Mouse (Mus musculus) layer of hippocampus, postnatal 36 days (tissue): ENCODE measurements around the gene Dspp. TPM values are rescaled to one million over a fixed set of nuclear protein-coding genes. Genes with fewer than 3 reads are reported as not detected.

ENCODE experiments used
- DNase-seq, 2 experiments: peaks; one replicate each; pipeline ENCODE4 v3.0.0; 2022
- total RNA-seq, 2 experiments: library from RNA; stranded (reverse); gene quantifications; 2 replicates each; pipeline ENCODE4 v1.2.3; 2021

Dspp gene
- total RNA-seq, 2 experiments from 2014 or later, result 0.08 TPM; not detected in 1

DNA sequence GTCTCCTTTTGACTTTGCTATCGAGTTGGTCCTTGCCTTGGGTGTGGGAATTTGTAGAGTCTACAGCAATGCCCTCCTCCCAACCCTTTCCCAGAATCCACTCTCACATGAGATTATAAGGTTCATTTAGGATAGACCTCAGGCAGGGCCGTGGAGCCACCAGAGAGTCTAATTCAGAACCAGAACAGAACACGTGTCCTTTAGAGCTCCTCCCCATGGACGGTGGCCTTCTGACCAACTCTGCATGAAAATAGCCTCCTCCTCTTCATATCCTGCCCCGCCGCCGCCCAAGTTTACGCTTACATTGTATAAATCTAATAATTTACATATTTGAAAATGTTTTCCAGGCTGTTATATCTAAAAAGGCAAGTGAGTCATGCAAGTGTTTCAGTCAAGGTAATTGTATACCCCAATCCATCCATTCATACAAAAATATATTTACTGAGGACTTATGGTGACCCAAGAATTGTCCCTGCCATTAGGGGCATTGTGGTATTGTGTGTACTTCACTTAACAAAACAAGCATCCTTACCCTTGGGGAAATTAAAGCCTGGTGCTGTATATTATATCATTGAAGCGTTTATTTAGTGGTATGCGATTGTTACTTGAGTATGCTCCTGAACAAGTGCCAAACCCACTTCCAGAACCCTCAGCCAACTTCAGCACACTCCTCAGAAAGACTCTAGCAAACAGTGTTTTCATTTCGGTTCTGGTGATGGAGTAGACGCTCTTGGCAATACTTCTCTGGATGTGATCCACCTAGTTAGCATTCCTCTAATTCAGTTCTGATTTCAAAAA, 30.8 kb downstream of the Dspp start:
- DNase-seq, result no peak

DNA sequence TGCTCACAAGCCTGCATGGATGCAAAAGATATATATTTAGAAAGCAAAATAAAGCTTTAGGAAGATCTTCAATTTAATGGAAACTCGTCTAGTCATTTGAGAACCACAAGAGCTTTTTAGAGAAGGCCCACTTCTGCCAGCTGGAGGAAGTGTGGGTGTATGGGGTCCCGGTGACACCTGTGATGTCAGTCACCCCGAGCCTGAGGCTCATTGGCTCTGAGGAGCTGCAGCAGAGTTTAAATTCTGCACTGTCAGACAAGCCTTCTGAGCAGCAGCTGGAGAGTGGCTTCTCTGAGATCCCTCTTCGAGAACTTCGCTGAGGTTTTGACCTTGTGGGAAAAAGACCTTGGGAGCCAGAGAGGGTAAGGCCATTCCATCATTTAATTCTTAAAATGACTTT, 31.8 kb downstream of the Dspp start, which contains the start of gene Dmp1:
Gene Dmp1, plus strand, starts transcription at position 263 of the 400 bp plus-strand sequence.
- no peak for DNase-seq

DNA sequence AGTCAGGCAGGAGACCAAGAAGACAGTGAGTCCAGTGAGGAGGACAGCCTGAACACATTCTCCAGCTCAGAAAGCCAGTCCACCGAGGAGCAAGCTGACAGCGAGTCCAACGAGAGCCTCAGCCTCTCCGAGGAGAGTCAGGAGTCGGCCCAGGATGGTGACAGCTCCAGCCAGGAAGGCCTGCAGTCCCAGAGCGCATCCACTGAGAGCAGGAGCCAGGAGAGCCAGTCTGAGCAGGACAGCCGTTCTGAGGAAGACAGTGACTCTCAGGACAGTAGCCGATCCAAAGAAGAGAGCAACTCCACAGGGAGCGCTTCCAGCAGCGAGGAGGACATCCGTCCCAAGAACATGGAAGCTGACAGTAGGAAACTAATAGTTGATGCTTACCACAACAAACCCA, 42.0 kb downstream of the Dspp start:
- DNase-seq, result no peak

DNA sequence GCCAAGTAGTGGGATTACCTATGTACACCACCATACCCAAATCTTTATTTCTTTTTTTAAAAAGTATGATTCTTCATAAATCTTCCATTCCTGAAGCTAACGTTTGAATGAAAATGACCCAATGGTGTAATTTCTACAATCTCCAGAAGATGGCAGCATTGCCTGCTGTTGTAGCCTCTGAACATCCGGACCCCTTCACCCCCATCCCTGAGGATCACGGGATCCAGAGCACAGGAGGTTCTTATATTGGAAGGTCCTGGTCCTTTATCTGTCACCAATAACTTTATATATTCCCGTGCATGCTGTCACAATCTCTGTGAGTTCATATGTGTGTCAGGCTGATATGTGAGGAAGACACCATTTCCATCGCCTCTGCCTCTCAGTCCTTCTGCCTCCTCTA, 48.4 kb downstream of the Dspp start:
- DNase-seq, result peak in 1 of 2 experiments; percentile 29

DNA sequence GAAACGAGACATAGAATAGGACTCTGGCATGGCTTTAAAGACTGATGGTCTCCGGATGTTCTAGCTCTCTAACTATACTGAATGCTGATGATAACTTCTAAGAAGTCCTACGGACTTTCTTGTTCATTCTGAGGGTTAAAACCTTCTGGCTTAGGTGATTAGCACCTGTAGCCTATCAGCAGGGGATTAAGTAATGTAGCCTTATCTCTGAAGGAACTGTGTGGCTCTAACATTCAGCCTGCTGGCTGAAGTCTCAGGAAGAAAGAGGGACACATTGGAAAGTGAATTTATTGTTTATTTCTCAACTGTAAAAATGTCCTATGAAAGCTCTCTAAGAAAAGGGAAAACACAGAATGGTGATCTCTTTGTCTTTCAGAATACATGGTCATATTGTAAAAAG, 53.8 kb downstream of the Dspp start:
- DNase-seq, result no peak

DNA sequence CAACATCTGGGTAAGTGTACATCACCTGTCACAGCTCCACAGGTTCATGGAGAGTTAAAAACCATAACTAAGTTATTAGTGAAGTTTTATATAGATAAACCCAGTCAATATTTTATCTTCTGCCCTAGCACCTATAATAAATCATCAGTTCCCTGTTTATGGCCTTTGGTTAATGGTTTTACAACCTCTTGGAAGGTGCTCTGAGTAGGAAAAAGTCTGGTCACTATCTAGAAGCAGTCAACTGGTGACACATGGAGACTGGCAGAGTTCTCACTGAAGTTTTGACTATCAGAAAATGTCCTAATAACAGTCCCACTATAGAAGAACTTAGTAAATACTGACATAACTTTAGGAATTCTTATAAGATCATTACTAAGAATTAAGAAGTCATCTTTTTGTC, 54.2 kb downstream of the Dspp start:
- no peak for DNase-seq

DNA sequence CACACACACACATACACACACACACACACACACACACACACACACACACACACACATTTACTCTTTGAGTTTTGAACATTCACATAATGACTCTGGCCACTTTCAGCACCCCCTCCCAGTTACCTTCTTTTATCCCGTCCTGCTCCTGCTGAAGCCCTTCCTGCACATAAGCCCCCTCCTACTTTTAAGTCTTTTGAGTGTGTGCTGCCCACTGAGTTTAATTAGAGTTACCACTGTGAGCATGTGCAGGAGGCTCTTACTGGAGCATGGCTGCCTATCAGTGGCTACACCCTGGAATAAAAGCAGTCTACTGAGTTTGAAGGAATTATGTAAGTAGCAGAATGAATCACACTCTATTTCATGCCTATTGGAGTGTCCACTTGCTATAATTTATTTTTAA, 58.0 kb downstream of the Dspp start:
- DNase-seq, result no peak

Other genes with a start within 250 kb of the Dspp start
- gene Hsd17b13, start 193.3 kb upstream of the Dspp start, total RNA-seq, result not detected
- gene Hsd17b11, start 148.8 kb upstream of the Dspp start, total RNA-seq, result 10 to 100 TPM; 47.1 to 49.8 TPM
- gene Nudt9, start 124.4 kb upstream of the Dspp start, total RNA-seq, result 10 to 100 TPM; 70.8 to 71.3 TPM
- not detected for gene Gm17660, start 93.1 kb upstream of the Dspp start, total RNA-seq
- gene Sparcl1, start 57.0 kb upstream of the Dspp start, total RNA-seq, result 1,000 to 10,000 TPM; 1,408 to 1,415 TPM
- 1 to 10 TPM; 4.0 to 4.5 TPM for gene Dmp1, start 31.9 kb downstream of the Dspp start, total RNA-seq
- under 1 TPM in 1 of 2 experiments, not detected in 1; 0.22 TPM for gene Ibsp, start 128.5 kb downstream of the Dspp start, total RNA-seq
- not detected for gene Mepe, start 154.6 kb downstream of the Dspp start, total RNA-seq